Mouse (Mus musculus) NIH3T3 (cell line): ENCODE results near the gene Gpr179.
"Not testable (repeated sequence)": the region's sequence is repeated elsewhere in the genome, so short reads cannot be mapped to it uniquely, and the experiment has no call there.

Experiments used
- DNase-seq: peaks from one replicate; pipeline ENCODE4 v3.0.0-alpha.2; 2012; ENCODE audit warnings: low read depth

The Gpr179 gene

DNA sequence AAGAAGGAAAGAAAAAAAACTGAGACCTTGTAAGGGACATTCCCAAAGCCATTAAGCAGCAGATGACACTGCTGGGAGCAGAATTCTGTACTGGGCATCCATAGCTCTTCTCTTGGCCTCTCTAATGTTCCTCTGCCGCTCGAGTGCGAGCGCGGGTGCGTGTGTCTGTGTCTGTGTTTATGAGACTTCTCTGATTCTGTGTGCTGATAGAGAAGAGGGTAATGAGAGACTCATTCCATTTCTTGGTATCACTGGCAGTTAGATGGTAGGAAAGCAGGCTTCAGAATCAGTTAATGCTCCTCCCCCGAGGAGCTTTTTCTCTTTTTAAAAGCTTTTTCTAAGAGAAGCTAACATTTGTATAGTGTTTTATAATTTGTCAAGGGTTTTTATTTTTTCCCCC, 3.4 kb upstream of the Gpr179 start:
- no peak for DNase-seq

GRCm38 (mm10) chr11:97354646-97355045, 2.8 kb upstream of the Gpr179 start:
- no peak for DNase-seq

- no peak for DNase-seq
Measured at GRCm38 (mm10) chr11:97352935-97353597, 1.2 kb upstream of the Gpr179 start.

DNA sequence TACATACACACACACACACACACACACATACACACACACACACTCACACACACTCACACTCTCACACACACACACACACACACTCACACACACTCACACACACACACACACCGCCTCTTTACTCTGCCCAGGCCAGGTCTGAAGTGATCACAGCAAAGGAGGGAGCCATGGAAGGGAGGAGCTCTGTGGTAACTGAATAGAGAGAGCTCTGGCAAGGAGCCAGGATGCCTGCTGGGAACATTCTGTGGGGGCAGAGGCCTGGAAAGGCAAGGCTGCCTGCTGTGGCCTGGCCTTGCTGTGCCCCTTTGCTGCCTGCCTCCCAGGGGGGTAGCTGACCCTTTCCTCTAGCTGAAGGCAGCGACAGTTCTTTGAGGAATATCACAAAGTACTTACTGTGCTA, 1.8 kb downstream of the Gpr179 start:
- DNase-seq = peak; percentile 89

GRCm38 (mm10) chr11:97347291-97347690, 4.6 kb downstream of the Gpr179 start:
- DNase-seq = no peak

- no peak for DNase-seq
Measured at GRCm38 (mm10) chr11:97346383-97346782, 5.5 kb downstream of the Gpr179 start.

DNA sequence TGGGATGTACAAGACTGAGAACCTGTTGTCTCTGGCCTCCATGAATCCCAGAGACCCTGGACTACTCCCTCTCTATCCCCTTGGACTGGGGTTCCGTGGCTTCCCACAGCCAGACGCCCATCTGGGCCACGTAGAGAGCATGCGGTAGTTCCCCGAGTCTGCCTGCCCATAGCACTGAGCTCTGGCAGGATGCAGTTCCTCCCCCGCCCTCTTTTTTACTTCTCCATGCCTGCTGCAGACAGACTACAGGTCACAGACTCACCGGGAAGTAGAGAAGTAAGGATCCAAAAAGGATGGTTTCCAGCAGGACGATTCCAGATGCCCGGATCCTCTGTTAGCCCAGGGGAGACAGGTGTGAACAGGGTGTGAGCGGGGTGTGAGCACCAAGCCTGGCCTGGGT, 6.4 kb downstream of the Gpr179 start:
- DNase-seq = no peak

DNA sequence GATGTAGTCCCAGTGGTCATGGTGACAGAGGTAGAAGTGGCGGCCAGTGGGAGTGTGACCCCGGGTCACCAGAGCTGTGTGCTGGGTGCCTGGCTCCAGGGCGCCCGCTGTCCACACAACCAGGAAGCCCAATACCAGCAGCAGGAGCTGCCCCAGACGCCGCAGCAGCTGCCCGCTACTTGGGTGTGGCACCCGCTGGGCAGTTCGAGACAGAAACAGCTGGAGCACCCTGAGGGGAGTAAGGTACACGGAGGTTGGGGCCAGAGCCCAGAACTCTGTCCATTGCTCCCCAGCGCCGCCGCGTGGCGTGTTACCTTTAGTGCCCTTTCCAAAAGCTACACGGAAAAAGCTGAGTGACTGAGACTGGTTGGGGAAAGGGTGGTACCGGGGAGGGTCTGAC, 8.3 kb downstream of the Gpr179 start:
- DNase-seq = peak; percentile 39

GRCm38 (mm10) chr11:97343175-97343574, 8.7 kb downstream of the Gpr179 start:
- no peak for DNase-seq

DNA sequence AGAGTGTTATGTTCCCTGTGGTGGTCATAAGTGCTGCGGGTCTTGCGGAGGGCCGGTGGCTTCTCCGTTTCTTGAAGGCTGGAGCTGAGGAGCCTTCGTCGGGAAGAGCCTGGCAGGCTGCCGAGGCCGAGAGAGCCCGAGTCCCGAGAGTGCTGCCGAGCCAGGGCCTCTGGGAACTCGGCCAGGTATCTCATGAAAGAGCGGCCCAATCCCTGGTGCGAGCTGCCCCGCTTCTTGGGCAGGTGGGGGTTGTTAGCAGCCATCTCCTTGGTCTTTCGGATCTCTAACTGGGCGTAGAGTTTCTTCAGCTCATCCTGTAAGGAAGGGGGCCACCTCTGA, 12.9 kb downstream of the Gpr179 start:
- peak; percentile 81 for DNase-seq

GRCm38 (mm10) chr11:97338302-97338976, 13.4 kb downstream of the Gpr179 start:
- peak; percentile 55 for DNase-seq

DNA sequence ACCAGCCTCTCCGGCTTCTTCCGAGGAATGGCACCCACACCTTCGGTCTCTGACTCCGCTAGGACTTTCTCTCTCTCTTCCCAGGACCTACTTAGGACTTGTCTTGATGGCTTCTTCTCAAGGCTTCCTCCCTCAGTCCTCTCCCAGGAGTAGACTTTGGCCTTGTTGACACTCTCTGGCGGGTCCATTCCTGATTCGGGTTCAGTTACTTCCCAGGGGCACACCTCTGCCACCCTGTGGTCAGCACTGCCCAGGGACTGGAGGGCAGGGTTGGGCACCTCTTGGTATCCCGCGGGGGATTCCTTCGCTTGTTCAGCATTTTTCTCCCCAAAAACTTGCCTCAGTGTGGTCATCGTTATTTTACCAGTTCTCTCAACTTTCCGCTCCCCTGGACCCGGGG, 14.5 kb downstream of the Gpr179 start:
- DNase-seq = no peak

GRCm38 (mm10) chr11:97336751-97337345, 15.0 kb downstream of the Gpr179 start:
- no peak for DNase-seq

GRCm38 (mm10) chr11:97336238-97336637, 15.6 kb downstream of the Gpr179 start:
- DNase-seq = no peak

DNA sequence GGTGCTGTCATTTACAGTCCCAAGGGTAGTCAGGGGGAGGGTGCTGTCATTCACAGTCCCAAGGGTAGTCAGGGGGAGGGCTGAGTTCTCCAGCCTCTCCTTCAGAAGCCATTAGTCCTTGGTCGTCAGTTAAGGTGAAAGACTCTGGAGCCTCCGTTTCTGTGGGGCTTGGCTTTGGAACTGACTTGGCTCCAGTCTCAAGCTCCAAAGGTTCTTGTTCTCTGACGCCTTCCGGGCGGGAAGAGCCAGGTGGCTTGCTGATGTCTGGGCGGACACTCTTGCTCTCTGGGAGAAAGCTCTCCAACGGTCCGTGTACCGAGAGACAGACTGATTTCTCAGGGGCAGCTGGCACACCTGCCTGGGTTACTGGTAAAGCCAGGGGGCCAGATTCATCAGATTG, 17.5 kb downstream of the Gpr179 start:
- no peak for DNase-seq

GRCm38 (mm10) chr11:97333896-97334295, 18.0 kb downstream of the Gpr179 start:
- DNase-seq = no peak

DNA sequence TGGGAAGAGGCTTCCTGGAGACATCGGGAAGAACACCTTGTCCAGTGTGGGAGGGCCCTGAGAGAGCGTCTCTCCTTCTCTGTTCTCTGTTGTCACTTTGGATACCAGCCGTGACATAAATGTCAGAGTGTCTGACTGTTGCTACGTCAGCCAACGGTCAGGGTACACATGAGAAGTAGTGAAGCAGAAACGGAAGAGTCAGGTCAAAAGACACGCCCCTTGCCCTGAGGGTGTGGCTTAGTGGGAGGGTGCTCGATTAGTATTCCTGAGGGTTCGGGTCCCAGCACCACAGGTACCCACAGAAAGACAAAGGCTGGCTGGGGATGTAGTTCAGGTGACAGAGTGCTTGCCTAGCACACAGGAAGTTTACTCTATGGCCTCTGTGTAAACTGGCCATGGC, 18.8 kb downstream of the Gpr179 start:
- DNase-seq = no peak

DNA sequence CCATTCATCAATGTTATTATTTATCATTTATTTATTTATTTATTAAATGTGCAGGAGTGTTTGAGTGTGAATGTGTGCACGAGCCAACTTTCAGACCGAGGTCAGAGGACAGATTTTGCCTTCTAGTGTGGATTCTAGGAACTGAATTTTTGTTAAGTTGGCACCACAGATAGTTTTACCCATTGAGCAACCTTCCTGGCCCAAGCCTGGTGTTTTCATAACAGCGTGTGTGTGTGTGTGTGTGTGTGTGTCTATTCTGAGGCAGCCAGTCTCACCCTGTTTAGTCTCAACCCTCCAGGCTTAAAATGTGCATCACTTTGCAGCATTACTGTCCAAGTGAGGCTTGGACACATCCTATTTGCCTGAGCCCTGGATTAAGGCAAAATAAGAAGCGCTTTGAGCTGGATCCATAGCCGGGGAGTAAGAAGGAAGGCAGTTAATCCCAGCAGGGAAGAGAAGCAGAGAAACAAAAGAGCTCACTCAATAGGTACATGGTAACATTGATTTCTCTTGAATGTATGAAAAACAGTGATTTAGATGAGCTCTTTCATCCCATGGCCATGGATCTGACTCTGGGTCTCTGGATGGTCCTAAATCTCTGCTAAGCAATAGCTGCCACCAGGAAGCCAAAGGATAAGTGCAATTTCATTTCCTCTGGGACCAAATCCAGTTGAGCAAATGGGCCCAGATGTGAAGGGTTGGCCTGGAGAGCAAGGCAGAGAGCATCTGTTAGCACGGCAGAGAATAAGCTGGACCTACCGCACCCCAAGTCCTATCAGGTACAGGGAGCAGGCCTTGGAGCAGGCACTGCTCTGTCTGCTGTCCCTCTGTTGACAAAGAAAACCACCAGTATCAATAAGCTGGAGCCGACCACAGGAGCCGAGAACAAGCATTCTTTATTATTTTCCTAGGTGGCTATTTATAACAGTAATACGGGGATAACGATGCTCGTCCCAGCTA, 20.4 kb downstream of the Gpr179 start:
- DNase-seq = peak; percentile 53

DNA sequence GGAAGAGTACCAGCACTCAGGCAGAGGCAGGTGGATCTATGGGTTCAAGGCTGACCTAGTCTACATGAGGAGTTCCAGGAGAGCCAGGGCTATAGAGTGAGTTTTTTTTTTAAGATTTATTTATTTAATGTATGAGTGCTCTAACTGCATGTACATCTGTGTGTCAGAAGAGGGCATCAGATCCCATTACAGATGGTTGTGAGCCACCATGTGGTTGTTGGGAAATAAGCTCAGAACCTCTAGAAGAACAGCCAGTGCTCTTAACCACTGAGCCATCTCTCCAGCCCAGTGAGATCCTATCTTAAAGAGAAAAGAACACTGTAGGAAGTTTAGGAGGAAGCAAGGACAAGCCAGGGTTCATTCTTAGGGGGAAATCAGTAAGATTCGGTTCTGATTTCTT, 21.6 kb downstream of the Gpr179 start:
- no peak for DNase-seq

DNA sequence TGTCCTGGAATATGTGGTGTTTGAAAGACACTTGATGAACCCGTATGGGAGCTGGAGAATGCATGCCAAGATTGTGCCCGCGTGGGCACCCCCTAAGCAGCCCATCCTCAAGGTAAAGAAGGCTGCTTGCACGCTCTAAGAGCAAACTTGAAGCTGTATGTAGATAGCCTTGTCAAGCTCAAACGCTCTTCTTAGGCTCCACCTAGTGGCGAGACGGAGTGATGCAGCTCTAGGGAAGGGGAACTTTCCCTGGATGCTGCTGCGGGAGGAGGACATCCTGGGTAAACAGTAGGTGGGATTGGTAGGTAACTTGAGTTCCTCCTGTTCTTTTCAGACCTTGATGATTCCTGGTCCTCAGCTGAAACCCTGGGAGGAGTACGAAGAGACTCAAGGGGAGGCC, 23.7 kb downstream of the Gpr179 start:
- peak; percentile 89 for DNase-seq

DNA sequence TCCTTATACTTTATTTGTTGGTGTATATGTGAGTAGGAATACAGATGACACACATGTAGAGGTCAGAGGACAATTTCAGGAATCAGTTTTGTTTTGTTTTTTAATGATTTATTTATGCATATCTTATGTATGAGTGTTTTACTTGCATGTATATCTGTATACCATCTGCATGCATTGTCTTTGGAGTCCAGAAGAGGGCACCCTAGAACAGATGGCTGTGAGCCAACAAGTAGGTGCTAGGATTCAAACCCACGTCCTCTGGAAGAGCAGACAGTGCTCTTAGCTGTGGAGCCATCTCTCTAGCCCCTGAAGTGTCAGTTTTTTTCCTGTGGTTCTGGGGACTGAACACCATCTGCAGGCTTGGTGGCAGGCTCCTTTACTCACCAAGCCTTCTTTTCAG, 26.7 kb downstream of the Gpr179 start:
- DNase-seq = no peak

DNA sequence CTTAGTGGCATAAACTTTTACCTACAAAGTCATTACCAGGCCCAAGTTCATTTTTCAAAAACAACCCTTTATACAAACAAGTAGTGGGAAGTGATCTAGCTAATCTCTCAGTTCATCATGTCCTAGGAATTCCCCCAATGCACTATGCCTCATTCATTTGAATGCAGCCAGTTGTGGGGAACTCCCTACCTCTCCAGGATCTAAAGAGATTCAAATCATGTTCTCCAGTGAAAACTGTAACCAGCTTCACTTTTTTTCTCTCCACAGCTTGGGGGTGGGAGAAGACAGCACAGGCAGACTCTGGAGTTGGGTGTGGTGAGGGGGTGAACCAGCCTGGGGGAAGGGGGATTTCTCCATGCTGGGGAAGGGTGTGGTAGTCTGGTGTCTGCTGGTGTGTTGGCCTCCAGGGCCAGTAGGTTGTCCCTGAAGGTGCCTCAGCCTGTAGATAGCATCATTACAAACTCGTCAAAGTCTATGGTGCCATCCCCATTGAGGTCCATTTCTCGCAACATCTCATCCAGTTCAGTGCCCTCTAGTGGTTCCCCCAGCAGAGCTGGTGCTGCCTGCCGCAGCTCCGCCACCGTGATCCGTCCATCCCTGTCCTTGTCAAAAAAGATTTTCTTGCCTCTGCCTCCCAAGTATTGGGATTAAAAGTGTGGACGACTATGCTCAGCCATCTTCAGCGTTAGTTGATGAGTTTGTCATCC, 29.8 kb downstream of the Gpr179 start:
- DNase-seq = not testable (repeated sequence)
